Mouse (Mus musculus): ENCODE results near the gene Scn7a. TPM values are rescaled to one million over a fixed set of nuclear protein-coding genes. Genes with fewer than 3 reads are reported as not detected.

Scn7a gene
- not detected for total RNA-seq (2023)

DNA sequence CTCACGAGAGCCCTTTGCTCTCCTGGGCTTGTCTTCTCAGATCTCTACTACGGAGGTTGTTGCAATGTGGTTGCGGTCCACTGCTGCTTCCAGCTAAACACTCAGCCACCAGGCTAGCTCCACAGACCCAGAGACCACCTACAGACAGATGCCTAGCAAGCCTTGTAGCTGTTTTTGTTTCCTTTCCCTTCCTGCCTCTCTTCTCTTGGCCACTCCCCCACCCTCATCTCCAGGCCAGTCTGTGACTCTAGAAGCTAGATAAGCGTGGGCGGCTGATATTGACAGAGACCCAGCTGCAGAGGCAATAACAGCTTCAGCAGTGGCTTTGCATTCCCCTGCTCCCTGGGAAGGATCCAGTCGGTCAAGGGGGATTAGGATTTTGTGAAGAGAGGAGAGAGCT is at the start of gene Scn7a:
Scn7a (minus strand) TSS at position 150 of the 400 bp plus-strand sequence.

DNA sequence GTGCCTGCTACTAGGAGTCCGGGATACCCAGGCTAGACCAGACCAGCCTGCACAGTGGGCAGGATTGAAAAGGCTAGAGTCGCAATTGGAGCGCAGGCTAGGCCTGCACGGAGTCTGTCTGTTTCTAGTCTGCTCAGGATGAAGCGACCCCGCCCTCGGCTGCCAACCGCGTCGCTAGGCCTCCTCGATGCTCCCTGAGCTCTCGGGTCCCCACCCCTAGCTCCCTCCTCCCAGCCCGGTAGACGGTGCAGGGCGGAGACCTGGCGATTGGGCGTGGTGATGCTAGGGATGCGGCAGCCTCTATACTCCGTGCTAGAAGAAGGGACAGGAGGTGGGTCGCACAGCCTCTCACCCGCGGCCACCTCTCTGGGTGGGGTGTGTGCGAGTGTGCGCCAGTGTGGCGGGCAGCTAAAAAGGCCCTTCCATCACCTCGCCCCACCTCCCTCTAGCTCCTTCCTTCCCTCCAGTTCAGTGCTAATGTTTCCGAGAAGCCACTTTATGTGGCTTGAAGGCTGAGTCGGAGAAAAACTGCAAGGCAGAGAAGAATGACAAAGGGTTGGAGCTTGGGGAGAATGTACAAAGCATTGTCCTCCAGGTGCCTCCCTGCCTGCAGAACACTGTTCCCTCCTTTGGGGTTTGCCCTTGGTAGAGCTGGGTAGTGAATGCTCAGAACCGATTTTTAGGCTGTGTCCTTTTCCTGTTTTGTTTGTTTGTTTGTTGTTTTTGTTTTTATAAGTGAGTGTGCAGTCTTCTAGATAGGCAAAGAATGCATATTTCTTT is 149.9 kb downstream of the Scn7a start, which contains the start of gene Scn9a:
Scn9a (minus strand) TSS at position 383 of the 780 bp plus-strand sequence.

Other genes starting within 250 kb of the Scn7a start
- not detected for gene Scn9a, start 150.0 kb downstream of the Scn7a start, total RNA-seq (2023)